Mouse (Mus musculus) midbrain, embryonic 11.5 days (tissue): ENCODE measurements around the gene Siah1a. TPM values are rescaled to one million over a fixed set of nuclear protein-coding genes. Genes with fewer than 3 reads are reported as not detected.

Experiments
- ATAC-seq: fragments of 200-750 bp; cut with Nextera tagmentation; 2 replicates; pipeline ENCODE4 v1.8.0; 2017; ENCODE audit warnings: moderate TSS enrichment, moderate library complexity; ENCODE audit not compliant: low FRiP score
- DNase-seq: peaks from one replicate; pipeline ENCODE4 v3.0.0; 2015; ENCODE audit warnings: low spot score; ENCODE audit errors: missing footprints
- H3K27ac ChIP-seq: fragments of 300-500 bp; sonication (generic); 2 replicates; pipeline ENCODE4 v1.5.1; 2014; ENCODE audit warnings: low read depth, low read length
- H3K27me3 ChIP-seq: fragments of 300-500 bp; sonication (generic); 2 replicates; pipeline ENCODE4 v1.6.1; 2014; ENCODE audit warnings: mild to moderate bottlenecking, low read length, moderate library complexity, mixed read lengths; ENCODE audit not compliant: control insufficient read depth, insufficient read depth
- H3K36me3 ChIP-seq: fragments of 300-500 bp; sonication (generic); 2 replicates; pipeline ENCODE4 v1.6.1; 2014; ENCODE audit warnings: mild to moderate bottlenecking, low read length, moderate library complexity, mixed read lengths; ENCODE audit not compliant: control insufficient read depth, insufficient read depth
- H3K4me1 ChIP-seq: fragments of 300-500 bp; sonication (generic); 2 replicates; pipeline ENCODE4 v1.6.1; 2014; ENCODE audit warnings: low read length; ENCODE audit not compliant: control insufficient read depth, insufficient read depth
- H3K4me2 ChIP-seq: fragments of 300-500 bp; sonication (generic); 2 replicates; pipeline ENCODE4 v1.6.1; 2014; ENCODE audit warnings: mild to moderate bottlenecking, moderate library complexity
- H3K4me3 ChIP-seq: fragments of 300-500 bp; sonication (generic); 2 replicates; pipeline ENCODE4 v1.5.1; 2014; ENCODE audit warnings: low read depth, low read length
- H3K9ac ChIP-seq: fragments of 300-500 bp; sonication (generic); 2 replicates; pipeline ENCODE4 v1.6.1; 2014; ENCODE audit warnings: low read length
- H3K9me3 ChIP-seq: fragments of 300-500 bp; sonication (generic); 2 replicates; pipeline ENCODE4 v1.6.1; 2016; ENCODE audit warnings: low read length; ENCODE audit not compliant: control insufficient read depth
- WGBS: fragments of 180-500 bp; shearing (Covaris S2); extraction: QIAGEN DNeasy Blood & Tissue Kit; methylation state at CpG from one replicate; pipeline ENCODE4 v1.1.7; 2014; 5-methylcytosine and 5-hydroxymethylcytosine counted together
- polyA plus RNA-seq: library from polyadenylated mRNA; unstranded; fragments of >200 nt; fragmentation: Nextera tagmentation; extraction: Ambion mirVana; gene quantifications from 2 replicates; pipeline ENCODE4 v1.2.1, GENCODE M21; 2014

Siah1a gene
- polyA plus RNA-seq, 1 experiment from 2014 or later, result 77.6 TPM

DNA sequence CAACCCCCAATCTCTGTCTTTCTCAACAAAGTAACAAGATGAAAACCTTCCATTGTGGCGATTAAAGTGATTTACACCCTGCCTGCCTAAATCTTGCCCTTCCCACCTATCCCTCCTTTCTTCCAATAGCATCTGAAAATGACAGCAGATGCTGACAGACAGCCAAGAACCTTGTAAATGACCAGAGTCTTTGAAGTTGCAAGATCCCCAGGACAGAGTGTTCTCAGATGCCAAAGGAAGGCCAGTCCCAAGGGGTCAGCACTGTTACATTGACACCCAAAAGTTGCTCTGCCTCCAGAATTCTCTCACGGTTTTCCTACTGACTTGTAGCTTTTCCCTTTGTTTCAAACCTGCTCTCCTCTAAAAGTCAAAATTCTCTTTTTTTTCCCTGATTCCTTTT, 4.1 kb upstream of the Siah1a start:
- DNase-seq (no peak), ATAC-seq (no peak)
- Histone ChIP-seq H3K9me3 (no peaks in the 10 kb centered on the region), H3K4me2 (no peak overlapping the region), H3K27me3 (no peaks in the 10 kb centered on the region), H3K4me3 (no peak overlapping the region), H3K36me3 (no peaks in the 10 kb centered on the region), H3K4me1 (peaks cover 6% of the 10 kb centered on the region), H3K9ac (no peak overlapping the region), H3K27ac (no peak overlapping the region)
- WGBS, result 53% methylated on average over 2 of the region's 2 CpGs

DNA sequence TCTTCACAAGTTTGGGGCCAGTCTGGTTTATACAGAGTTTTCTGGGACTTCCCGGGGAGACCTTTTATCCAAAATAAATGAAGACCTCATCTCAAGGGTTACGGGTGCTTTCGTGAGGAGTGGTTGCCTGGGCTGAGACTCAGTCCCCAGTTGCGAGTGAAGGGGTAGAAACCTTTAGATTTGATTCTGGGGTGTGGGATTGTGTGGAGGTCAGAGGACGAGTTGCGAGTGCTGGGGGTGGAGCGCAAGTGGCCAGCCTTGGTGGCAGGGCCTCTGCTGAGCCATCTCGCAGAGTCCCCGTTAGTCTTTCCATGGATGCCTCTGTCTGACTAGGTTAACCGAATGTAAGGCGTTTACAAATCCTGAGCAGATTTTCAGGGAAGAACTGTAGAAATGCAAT, 777 bp upstream of the Siah1a start:
- no peaks in the 10 kb centered on the region for H3K27me3 ChIP-seq
- H3K27ac ChIP-seq, result peak overlapping the region; percentile 95; the same call in 1 of the 2 replicates
- peak overlapping the region; percentile 94 for H3K4me3 ChIP-seq
- no peaks in the 10 kb centered on the region for H3K36me3 ChIP-seq
- DNase-seq (no peak), ATAC-seq (peak; percentile 23)
- WGBS, result 3% methylated on average over 11 of the region's 11 CpGs
- H3K9me3 ChIP-seq, result no peaks in the 10 kb centered on the region
- peak overlapping the region; percentile 99 for H3K9ac ChIP-seq
- peak overlapping the region; percentile 80 for H3K4me2 ChIP-seq
- H3K4me1 ChIP-seq, result peaks cover 17% of the 10 kb centered on the region

GRCm38 (mm10) chr8:86745935-86746441, 254 bp upstream of the Siah1a start:
- ATAC-seq, result peak; percentile 87

DNA sequence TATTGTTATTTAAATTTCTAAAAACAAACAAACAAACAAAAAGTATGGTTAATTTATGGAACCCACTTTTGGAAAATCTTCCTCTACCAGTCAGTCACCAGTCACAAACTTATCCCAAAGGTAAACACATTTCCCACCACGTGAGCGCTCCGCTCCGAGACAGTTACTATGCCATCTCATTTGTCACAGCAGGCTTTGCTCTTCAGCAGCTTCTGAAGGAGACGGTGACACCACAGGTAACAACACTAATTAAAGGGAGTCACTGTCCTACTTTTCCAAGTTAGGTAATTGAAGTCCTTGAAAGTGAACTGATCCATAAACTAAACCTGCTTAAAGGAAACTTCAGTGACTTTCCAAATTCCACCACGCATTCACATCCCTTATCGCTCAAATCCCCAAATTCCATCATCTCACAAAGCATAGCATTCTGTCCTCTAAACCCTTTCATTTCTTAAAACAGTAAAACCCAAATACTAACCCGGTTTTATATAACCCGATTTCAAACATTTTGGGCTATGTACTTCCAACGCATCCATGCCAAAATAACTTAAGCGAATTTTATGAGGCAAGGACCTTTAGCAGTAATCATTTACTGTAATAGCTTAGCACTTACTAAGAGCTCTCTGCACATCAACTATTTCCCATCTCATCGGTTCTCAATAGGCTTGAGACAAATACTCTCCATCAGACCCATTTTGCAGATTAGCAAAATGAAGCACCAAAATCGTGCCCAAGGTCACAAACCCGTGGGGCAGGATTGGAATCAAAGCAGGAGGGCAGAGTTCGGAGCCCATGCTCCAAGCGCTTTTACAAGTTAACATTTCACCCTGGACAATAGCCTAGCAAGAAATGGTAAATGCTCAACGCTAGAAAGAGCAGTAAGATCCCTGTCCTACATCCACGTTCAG, 1.2 kb downstream of the Siah1a start:
- ATAC-seq, result no peak
- H3K36me3 ChIP-seq, result no peaks in the 10 kb centered on the region

More at GRCm38 (mm10) chr8:86745935-86746441, 254 bp upstream of the Siah1a start:
- H3K27me3 ChIP-seq, result no peaks in the 10 kb centered on the region
- H3K36me3 ChIP-seq, result no peaks in the 10 kb centered on the region
- H3K27ac ChIP-seq, result peak overlapping the region; percentile 95
- H3K4me3 ChIP-seq, result peak overlapping the region; percentile 94
- peak overlapping the region; percentile 99 for H3K9ac ChIP-seq
- no peaks in the 10 kb centered on the region for H3K9me3 ChIP-seq
- H3K4me2 ChIP-seq, result peak overlapping the region; percentile 80
- H3K4me1 ChIP-seq, result peaks cover 17% of the 10 kb centered on the region
- DNase-seq, result peak; percentile 99
- under 1% methylated on average over 70 of the region's 70 CpGs for WGBS

DNA sequence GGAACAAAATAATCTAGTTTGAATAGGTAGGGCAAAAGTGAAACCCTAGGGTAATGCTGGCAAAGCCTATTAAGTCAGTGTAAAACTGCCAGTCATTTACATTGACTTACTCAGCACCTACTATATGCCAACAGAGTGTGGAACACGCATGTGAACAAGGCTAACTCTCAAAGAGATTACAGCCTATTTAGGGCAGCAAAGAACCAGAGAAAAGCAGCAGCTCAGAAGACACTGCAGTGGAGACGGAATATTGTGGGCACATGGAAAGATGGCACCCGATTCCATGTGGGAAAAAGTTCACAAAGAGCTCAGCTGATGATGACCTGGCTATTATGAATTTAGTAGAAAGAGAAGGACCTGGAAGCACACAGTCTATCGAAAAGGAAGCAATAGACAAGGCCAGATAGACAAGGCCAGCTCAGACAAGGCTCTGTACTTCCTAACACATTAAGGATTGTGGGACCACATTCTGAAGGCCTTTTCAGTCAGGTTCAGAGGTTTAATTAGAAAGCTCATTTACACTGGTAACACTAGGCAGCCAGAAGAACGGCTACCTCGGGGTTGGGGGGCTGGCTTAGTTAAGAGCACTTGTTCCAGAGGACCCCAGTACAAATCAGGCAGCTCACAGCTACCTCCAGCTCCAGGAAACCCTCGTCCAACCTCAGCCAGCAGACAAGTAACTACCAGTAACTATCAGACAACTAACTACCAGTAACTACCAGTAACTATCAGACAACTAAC, 3.0 kb downstream of the Siah1a start:
- peak; percentile 76 for DNase-seq
- H3K36me3 ChIP-seq, result no peaks in the 10 kb centered on the region
- H3K9ac ChIP-seq, result no peak overlapping the region
- WGBS, result 86% methylated on average over 7 of the region's 7 CpGs
- no peak overlapping the region for H3K27ac ChIP-seq
- H3K4me2 ChIP-seq, result no peak overlapping the region
- H3K4me1 ChIP-seq, result peaks cover 17% of the 10 kb centered on the region
- H3K4me3 ChIP-seq, result no peak overlapping the region
- no peak for ATAC-seq
- H3K27me3 ChIP-seq, result no peaks in the 10 kb centered on the region
- no peaks in the 10 kb centered on the region for H3K9me3 ChIP-seq

More for the DNA sequence above, 1.2 kb downstream of the Siah1a start:
- H3K27ac ChIP-seq, result peak overlapping the region; percentile 95
- peak overlapping the region; percentile 73 for H3K4me2 ChIP-seq
- no peak for DNase-seq
- peak overlapping the region; percentile 94 for H3K4me3 ChIP-seq
- peaks cover 17% of the 10 kb centered on the region for H3K4me1 ChIP-seq
- peak overlapping the region; percentile 99 for H3K9ac ChIP-seq
- no peaks in the 10 kb centered on the region for H3K27me3 ChIP-seq
- WGBS, result 5% methylated on average over 18 of the region's 18 CpGs
- H3K9me3 ChIP-seq, result no peaks in the 10 kb centered on the region

DNA sequence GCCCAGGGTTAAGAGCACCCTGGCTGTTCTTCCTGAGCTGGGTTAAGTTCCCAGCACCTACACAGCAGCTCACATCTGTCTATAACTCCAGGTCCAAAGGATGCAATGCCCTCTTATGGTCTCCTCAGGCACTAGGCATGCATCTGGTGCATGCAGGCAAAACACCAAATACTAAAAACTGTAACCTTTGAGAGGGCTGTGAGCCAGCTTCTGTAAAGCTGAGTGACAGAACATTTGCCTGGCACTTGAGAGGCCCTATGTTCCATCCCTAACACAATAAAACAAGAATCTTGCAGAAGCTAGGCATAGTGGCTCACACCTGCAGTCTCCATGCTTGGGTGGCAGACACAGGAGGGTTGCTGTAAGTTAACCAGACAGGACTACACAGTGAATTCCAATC, 4.1 kb downstream of the Siah1a start:
- DNase-seq (no peak), ATAC-seq (no peak)
- peaks cover 12% of the 10 kb centered on the region for H3K4me1 ChIP-seq

GRCm38 (mm10) chr8:86740899-86741298, 4.8 kb downstream of the Siah1a start:
- H3K4me2 ChIP-seq, result no peak overlapping the region
- no peak for ATAC-seq
- H3K4me3 ChIP-seq, result no peak overlapping the region
- no peak for DNase-seq
- no peak overlapping the region for H3K9ac ChIP-seq
- H3K27ac ChIP-seq, result no peak overlapping the region
- H3K27me3 ChIP-seq, result no peaks in the 10 kb centered on the region
- H3K9me3 ChIP-seq, result no peaks in the 10 kb centered on the region
- H3K4me1 ChIP-seq, result peaks cover 11% of the 10 kb centered on the region
- H3K36me3 ChIP-seq, result no peaks in the 10 kb centered on the region

More for the DNA sequence above, 4.1 kb downstream of the Siah1a start:
- no peaks in the 10 kb centered on the region for H3K27me3 ChIP-seq
- H3K9ac ChIP-seq, result no peak overlapping the region
- H3K4me3 ChIP-seq, result no peak overlapping the region
- no peaks in the 10 kb centered on the region for H3K9me3 ChIP-seq
- H3K27ac ChIP-seq, result no peak overlapping the region
- no peaks in the 10 kb centered on the region for H3K36me3 ChIP-seq
- H3K4me2 ChIP-seq, result no peak overlapping the region

GRCm38 (mm10) chr8:86735446-86736111, 10.2 kb downstream of the Siah1a start:
- Histone ChIP-seq H3K9me3 (no peaks in the 10 kb centered on the region), H3K4me1 (peaks cover 7% of the 10 kb centered on the region; the same call in 1 of the 2 replicates), H3K4me3 (no peak overlapping the region), H3K4me2 (no peak overlapping the region), H3K9ac (no peak overlapping the region), H3K27ac (no peak overlapping the region), H3K36me3 (no peaks in the 10 kb centered on the region), H3K27me3 (no peaks in the 10 kb centered on the region)
- ATAC-seq (no peak), DNase-seq (no peak)
- 67% methylated on average over 3 of the region's 3 CpGs for WGBS
